Mouse (Mus musculus) thymus, postnatal 25 days (tissue): ENCODE results near the gene Ascl3.

Experiments
- DNase-seq: peaks from one replicate; pipeline ENCODE4 v3.0.0; 2022

Gene Ascl3

DNA sequence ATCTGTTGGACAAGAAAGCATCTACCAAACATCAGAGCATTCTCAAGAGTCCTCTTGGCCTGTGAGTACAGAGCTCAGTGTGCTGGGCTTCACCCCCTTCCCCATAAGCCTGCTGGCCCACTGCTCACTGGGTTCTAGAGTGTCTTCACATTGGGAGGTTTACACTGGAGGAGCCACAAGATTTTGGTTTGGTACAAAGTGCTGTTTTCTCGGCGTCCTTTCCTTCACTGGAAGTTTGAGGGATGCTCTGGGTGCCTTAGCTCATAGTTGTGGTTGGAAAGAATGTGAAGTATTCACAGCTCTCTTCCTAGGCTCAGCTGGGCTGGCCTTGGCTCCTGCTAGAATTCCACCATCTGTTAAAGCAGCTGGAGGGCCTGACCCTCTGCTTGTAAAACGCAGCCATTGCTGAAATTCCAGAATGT is 22.6 kb downstream of the Ascl3 start:
- DNase-seq, result no peak

DNA sequence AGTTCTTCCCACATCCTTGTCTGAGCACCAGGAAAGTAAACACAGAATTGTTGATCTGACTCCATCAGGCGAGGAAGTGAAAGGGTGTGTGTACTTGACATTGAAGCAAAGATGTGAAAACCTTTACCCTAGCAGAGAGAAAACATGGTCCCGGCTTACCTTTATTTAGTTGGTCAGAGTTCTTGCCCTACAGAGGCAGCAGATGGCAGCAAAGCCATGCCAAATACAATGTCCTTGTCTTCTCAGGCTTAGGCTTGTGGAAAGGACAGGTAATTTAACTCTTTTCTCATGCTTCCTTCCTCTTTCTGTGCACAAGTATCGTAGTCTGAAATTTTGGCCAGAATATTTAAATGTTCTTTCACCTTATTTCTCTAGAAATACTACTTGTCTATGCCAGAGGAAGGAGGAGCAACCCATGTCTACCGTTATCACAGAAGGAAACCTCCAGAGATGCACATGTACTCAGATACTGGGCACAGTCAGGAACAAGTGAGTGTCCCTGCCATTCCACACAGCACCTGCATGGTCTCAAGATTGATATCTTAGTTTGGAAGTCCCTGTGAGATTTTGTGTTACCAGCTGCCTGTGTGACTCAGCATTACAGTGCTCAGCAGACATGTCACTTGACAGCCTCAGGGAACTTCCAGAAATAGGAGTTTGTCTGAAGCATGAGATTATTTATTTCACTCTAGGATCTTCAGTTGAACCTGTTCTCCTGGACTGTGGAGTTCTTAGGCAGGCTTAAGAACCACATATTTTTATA is 24.3 kb downstream of the Ascl3 start:
- peak; percentile 59 for DNase-seq

GRCm38 (mm10) chr7:109704461-109704860 is 27.1 kb downstream of the Ascl3 start:
- DNase-seq, result no peak

GRCm38 (mm10) chr7:109704016-109704377 is 27.5 kb downstream of the Ascl3 start:
- DNase-seq, result no peak

DNA sequence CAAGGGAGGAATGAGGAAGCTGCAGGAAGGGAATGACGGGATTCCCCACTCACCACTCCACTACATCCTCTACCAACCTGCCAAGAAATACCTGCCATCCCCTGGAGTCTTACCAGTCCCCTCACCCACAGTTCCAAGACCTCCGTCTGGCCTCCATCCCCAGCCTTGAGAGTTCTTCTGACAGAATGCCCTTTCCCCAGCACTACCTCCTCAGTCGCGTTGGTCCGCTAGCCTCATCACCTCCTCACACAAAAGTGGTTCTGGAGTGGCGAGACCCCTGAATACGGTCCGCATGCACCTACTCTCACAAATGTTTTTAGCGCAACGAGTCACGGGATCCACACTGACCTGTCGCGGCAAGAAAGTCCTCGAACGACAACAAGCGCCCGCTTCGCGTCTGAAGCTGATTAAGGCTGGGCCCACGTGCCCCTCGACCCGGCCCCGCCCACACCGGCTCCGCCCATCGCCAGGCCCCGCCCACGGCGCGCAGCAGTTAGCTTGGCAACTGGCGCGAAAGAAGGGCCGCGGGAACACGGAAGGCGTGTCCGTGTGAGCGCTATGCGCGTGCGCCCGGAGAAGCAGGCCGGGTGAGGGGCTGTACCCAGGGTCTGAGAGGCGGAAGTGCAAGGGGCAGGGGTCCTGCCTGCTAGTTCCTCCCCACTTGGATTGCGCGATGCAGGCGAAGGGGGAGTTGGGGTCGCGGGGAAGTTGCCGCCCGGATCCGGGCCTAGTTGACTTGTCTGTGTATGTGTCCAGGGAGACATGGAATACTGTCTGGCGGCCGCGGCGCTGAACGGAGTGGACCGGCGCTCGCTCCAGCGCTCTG is 28.1 kb downstream of the Ascl3 start, which contains the start of the genes St5 and Akip1:
St5 (minus strand) TSS at position 416 of the 826 bp plus-strand sequence.
Akip1 (plus strand) TSS at position 501 of the 826 bp plus-strand sequence.
- peak; percentile 98 for DNase-seq

DNA sequence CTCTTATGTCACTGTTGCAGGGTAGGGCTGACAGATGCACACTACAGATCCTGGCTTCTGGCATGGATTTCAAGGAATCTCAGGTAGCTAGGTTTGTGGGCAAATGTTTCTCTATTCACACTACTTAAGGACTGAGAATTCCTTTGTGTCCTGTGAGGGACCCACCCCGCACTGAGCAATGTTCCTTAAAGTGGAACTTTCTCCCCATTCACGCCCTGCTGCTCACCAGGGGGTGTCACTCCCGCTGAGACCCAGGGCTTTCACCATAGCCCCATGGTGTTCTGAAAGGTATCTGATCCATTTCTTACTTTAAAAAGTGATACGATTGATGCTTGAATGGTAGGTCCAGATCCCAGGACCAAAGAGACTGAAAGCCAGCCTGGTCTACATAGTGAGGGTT is 28.8 kb downstream of the Ascl3 start:
- no peak for DNase-seq

GRCm38 (mm10) chr7:109700213-109700612 is 31.3 kb downstream of the Ascl3 start:
- DNase-seq, result no peak

- no peak for DNase-seq
Observed at GRCm38 (mm10) chr7:109695339-109695726, 36.2 kb downstream of the Ascl3 start.

- DNase-seq, result no peak
Observed at GRCm38 (mm10) chr7:109694576-109695338, 36.8 kb downstream of the Ascl3 start.

DNA sequence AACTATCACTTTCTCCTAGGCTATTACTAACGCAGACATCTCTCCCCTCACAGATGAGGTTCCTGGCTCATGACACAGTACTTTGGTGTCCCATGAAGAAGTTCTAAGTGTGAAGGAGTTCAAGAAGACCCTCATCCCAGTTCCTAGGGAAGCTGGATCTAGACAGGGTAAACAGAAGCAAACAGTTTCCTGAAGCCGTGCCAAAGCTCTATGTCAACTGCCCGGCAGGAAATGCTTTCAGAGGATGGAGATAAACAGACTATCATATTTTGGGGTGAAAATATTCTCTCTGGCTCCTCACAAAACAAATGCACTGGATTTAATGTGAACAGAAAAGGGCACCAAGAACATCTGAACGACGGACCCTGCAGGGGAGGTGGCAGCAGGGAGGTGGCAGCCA is 40.6 kb downstream of the Ascl3 start:
- no peak for DNase-seq

DNA sequence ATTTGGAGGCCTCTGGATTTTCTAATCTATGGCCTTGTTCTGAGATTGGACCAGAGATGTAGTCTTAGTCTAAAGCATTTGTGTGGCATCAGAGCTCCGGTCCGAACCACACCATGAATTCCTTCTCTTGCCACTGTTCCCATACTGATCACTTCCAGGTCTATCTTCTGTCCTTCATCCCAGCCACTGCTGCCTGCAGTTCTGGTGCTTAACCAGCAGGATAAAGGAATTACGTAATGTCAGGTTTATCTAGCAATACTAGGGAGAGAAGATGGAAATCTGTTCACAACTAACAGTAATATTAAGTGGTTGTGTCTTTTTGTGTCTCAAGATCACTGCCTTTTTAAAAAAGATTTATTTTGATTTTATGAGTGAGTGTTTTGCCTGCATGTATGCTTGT is 41.4 kb downstream of the Ascl3 start:
- DNase-seq, result no peak

GRCm38 (mm10) chr7:109686585-109687128 is 44.9 kb downstream of the Ascl3 start:
- no peak for DNase-seq

DNA sequence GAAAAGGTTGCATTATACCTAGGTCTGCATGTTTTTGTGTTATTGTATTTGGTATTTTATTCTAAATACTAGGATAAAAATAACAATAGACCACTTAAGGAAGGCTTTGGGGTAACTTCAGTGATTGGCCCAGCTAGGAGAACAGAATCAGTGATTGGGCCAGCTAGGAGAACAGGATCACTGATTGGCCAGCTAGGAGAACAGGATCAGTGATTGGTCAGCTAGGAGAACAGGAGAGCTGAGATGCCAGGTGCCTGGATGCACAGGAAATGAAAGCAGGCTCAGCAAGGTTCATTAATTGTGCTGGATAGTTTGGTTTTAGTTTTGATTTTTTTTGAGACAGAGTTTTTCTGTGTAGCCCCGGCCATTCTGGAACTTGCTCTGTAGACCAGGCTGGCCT is 50.6 kb downstream of the Ascl3 start:
- no peak for DNase-seq

- no peak for DNase-seq
Observed at GRCm38 (mm10) chr7:109680284-109680683, 51.2 kb downstream of the Ascl3 start.
